Mouse (Mus musculus): ENCODE measurements around the gene Pde11a. TPM values are rescaled to one million over a fixed set of nuclear protein-coding genes. Genes with fewer than 3 reads are reported as not detected.
A peak's percentile ranks its signal among the peaks of the same experiment; 100 is the strongest.

Pde11a gene
- total RNA-seq, 2 experiments from 2014 or later: not detected

GRCm38 (mm10) chr2:76059595-76059994 lies 279.0 kb downstream of the Pde11a start:
- ATAC-seq (replicated peaks; ENCODE audit: poor library complexity): no peak

GRCm38 (mm10) chr2:76058661-76059467 lies 279.7 kb downstream of the Pde11a start:
- ATAC-seq (replicated peaks; ENCODE audit: poor library complexity): no peak

DNA sequence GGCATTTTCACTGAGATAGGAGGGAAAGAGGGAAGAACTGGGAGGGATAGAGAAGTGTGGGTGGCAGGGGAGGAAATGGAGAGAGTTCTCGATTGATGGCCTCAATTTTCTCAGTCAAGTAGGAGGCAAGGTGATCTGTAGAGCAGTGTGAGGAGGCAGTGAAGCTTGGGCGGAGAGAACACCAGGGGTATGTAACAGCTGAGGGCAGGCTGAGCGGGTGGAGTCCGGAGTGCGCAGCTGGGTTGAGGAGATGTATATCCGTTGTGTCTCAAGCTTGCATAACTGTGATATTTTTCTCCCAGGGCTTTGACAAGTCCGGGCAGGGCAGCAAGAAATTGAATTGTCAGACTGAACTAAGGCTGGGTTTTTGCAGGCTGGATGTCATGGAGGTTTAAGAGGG lies 281.0 kb downstream of the Pde11a start:
- no peak for ATAC-seq (replicated peaks; ENCODE audit: poor library complexity)

DNA sequence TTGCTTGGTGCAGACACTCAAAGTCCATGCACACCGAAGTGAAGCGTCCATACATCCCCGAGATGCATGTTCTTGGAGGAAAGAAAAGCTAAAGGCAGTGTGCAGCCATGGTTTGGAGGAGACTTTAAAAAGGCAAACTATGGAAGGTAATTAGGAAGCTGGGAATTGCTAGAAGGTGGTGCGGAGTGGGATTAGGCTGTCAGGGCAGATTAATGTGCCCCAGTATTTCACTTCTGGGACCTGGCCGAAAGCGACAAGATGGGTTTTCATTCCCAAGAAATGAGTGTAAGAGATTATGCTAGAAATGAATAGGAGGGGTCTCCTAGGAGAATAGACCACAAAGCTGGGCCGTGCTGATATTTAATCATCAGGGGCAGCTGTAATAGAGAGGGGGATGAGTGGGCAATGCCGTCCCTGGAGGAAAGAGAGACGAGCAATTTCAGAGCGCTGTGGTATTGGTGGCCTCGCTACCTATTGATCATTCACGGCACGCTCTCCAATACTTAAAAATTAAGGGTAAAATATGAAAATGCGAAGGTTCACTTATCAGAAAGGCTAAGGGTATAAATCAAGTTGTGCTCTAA lies 284.7 kb downstream of the Pde11a start:
- no peak for ATAC-seq (replicated peaks; ENCODE audit: poor library complexity)

GRCm38 (mm10) chr2:76052897-76053505 lies 285.6 kb downstream of the Pde11a start:
- ATAC-seq (replicated peaks; ENCODE audit: poor library complexity): no peak

DNA sequence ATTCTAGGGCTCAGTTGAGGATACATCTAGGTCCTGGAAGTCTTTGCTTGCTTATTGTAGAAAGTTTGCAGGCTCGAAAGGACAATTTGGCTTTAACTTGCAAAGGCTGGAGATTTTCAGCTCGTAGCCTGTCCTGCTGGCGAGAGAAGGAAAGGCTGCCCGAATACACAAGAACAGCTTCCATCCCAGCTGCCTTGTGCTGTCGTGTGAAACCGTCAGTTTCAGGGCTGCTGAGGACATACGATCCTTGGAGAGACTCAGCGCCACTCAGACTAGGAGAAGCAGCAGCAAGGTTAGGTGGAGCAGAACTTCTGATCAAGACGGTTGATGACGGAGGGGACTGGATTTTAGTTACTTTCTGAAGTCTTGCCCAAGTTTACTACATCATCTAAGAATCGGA lies 287.2 kb downstream of the Pde11a start:
- no peak for ATAC-seq (replicated peaks; ENCODE audit: poor library complexity)

- no peak for ATAC-seq (replicated peaks; ENCODE audit: poor library complexity)
These were observed 287.7 kb downstream of the Pde11a start for GRCm38 (mm10) chr2:76050911-76051310.

DNA sequence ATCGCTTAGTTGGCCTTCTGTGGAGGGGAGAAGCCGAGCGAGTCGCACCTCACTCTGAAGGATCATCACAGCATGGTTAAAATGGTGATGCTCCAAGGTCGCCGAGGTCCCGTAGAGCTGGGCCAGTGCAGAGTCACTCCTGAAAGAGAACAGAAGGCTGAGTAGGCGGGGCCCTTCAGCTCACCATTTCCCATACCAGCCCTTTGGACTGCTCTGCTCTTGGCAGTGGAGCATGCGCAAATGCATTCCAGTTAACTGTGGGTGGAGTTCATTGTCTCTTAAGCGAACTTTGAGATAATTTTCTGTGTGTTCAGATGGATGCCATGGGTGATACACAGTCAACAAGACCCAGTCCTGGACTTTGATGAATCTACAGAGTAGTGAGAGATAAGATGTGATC lies 288.5 kb downstream of the Pde11a start:
- no peak for ATAC-seq (replicated peaks; ENCODE audit: poor library complexity)

- peak; percentile 65 for ATAC-seq (replicated peaks; ENCODE audit: poor library complexity)
These were observed 289.0 kb downstream of the Pde11a start for GRCm38 (mm10) chr2:76049529-76049928.

GRCm38 (mm10) chr2:76047740-76048139 lies 290.8 kb downstream of the Pde11a start:
- ATAC-seq (replicated peaks; ENCODE audit: poor library complexity): no peak

DNA sequence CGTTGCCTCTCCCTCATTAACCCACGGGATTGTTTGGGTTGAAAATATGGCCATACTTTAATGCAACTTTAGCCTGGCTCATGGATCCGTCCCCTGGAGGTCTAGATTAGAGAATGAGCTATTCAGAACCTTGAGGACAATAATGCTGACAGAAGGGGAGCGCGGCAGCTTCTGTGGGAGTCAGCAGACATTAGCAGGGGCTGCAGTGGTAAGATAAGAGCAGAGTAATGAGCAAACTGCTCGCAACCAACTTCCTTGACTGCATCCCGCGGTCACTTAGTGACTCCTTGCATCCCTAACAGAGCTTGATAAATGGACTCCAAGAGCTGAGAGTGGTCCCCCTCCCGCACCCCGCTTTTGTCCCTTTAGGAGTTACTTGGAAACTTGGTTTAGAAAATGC lies 296.4 kb downstream of the Pde11a start:
- ATAC-seq (replicated peaks; ENCODE audit: poor library complexity): peak; percentile 83

DNA sequence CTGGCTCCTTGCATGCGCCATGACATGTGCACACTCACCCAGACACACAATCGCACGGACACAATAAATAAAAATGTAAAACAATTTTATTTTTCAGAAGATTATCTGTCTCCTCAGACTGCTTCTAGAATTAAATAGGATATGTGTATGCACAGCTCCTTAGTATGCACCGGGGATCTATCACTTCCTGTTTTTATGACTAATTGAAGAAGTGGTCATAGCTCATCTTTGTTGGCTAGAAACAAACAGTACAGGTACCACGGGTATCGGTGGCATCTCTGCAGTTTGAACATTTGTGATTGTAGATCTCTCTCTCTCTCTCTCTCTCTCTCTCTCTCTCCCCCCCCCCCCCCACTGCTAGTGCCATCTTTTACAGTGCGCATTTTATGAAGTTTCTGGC lies 298.5 kb downstream of the Pde11a start:
- peak; percentile 54; the same call in 1 of the 2 replicates for ATAC-seq (replicated peaks; ENCODE audit: poor library complexity)

- ATAC-seq (replicated peaks; ENCODE audit: poor library complexity): no peak
These were observed 308.5 kb downstream of the Pde11a start for GRCm38 (mm10) chr2:76030080-76030479.

DNA sequence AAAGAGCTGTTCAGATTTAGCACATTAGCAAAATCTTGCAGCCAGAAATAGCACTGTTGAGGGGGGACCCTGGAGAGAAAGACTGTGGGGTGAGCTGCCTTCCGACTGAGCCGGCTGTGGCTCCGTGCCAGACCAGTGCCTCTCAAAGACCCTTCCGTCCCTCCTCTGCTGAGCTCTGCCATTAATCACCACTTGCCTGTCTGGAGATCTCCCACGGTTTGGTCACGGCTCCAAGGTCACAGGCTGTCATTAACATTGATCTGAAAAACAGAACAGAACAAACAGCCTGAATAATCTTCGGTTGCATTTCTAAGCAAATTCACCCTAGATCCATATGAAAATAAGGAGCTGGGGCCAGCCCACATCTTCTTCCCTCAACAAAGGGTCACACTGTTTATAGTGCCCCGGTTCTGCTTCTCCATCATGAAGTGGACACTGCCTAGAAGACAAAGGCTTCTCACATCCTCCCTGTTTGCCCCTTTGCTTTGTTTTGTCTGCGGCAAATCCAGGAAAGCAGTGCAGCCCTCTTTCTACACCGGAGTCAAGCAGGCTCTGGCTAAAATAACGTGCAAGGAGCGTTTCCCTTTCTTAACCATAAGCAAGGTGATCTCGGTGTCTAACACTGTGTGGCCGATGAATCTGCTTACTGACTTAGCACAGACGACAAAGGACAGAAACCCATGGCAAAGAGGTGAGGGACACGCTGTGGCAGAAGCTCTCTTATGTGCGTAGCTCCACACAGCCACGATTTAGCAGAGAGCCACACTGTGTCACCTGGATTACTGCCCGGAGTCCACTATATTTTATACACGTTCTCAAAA lies 309.3 kb downstream of the Pde11a start:
- no peak for ATAC-seq (replicated peaks; ENCODE audit: poor library complexity)

DNA sequence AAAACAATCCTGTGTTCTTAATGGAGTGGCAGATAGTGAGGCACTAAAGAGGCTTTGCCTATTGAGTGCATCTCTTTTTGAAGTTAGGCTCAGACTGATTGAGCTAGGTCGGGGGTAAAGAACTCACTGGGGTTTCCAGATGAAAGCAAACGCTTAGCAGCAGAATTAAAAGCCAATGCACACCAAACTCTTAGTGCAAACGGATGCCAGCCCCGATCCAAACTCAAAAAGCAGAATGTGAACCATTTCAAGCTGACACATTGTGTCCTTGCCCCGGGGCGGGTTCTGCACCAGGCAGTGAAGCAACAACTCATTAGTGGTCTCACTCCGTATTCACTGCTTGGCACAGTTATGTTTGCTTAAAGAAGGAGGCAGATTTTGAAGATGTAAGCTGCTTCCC lies 321.7 kb downstream of the Pde11a start:
- ATAC-seq (replicated peaks; ENCODE audit: poor library complexity): no peak

- no peak for ATAC-seq (replicated peaks; ENCODE audit: poor library complexity)
These were observed 322.4 kb downstream of the Pde11a start for GRCm38 (mm10) chr2:76016136-76016535.

DNA sequence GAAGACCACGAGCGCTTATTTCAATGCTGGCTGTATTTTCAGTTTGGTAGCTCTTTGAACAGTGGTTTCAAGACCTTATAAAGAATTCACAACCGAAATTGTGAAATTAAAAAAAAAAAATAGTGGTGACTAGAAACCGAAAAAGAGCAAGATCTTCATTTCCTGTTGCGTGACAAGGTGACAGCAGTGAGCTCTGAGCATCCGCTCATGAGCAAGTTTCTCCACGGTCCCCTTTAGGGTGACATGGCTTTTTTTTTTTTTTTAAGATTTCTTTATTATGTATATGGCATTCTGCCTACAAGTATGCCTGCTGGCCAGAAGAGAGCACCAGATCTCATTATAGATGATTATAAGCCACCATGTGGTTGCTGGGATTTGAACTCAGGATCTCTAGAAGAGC lies 323.1 kb downstream of the Pde11a start:
- ATAC-seq (replicated peaks; ENCODE audit: poor library complexity): no peak

- no peak for ATAC-seq (replicated peaks; ENCODE audit: poor library complexity)
These were observed 323.9 kb downstream of the Pde11a start for GRCm38 (mm10) chr2:76014659-76015058.

DNA sequence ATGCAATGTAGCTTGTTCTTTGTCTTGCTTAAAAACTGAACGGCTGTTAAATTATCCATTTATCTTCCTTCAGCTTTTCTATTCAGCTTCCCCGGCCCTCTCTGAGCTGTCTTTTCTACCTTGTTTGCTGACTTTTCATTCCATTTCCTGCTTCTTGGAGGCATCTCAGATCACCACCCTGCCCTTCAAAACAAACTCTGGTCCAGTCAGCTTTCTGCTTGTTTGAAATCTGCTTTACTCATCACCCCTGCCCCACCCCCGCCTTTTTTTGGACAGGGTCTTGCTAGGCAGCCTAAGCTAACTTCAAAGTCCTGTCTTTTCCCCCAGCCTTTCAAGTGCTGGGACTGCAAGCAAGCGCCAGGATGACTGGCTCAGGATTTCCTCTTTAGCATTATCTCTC lies 332.4 kb downstream of the Pde11a start:
- no peak for ATAC-seq (replicated peaks; ENCODE audit: poor library complexity)

GRCm38 (mm10) chr2:76002899-76003298 lies 335.7 kb downstream of the Pde11a start:
- ATAC-seq (replicated peaks; ENCODE audit: poor library complexity): no peak

- ATAC-seq (replicated peaks; ENCODE audit: poor library complexity): peak; percentile 88
These were observed 337.2 kb downstream of the Pde11a start for GRCm38 (mm10) chr2:76001392-76001791.

Measured in megakaryocyte progenitor cell, adult 5-6 weeks (primary cell).